Mouse (Mus musculus): ENCODE data around the gene Ebf1. TPM values are rescaled to one million over a fixed set of nuclear protein-coding genes. Genes with fewer than 3 reads are reported as not detected.

Ebf1 gene
- total and polyA plus RNA-seq, 2 experiments from 2014 or later: 8.1 to 10.4 TPM

DNA sequence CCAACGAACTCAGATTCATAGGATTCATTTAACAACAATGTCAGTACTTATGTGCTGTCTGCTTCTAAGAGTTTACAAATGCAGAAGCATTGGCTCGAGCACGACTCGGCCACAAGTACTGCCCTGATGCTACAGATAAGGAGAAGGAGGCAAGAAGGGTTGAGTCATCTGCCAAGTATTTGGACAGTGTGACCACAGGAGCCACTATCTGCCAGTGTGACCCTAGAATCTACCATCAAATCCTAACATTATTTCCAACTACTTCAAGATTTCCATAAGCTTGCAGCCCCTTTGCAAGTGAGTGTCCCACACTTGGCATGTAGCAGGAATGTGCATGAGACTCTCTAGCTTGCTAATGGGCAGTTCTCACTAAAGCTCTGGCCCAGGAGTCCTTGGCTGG, 334.4 kb downstream of the Ebf1 start:
- Histone ChIP-seq H3K27me3 (ENCODE audit: control insufficient read depth, insufficient read depth, low read length) (no peaks in the 10 kb centered on the region), H3K36me3 (replicated peaks; ENCODE audit: control insufficient read depth, insufficient read depth, low read length) (no peaks in the 10 kb centered on the region), H3K4me3 (ENCODE audit: low read depth, low read length) (no peak overlapping the region), H3K9me3 (replicated peaks; ENCODE audit: control insufficient read depth, low read length) (no peaks in the 10 kb centered on the region), H3K27ac (ENCODE audit: low read depth) (no peak overlapping the region), H3K4me1 (ENCODE audit: control insufficient read depth, insufficient read depth) (no peaks in the 10 kb centered on the region), H3K9ac (replicated peaks; ENCODE audit: low read depth, low read length) (no peak overlapping the region), H3K4me2 (ENCODE audit: low read depth, low read length) (no peak overlapping the region)
- DNase-seq (ENCODE audit: low spot score) (no peak), ATAC-seq (ENCODE audit: insufficient read depth, low read depth) (no peak)
- TF ChIP-seq CTCF (IDR thresholded peaks at IDR 0.05; ENCODE audit: low read depth): no peak
- TF ChIP-seq EP300 (IDR thresholded peaks at IDR 0.05; ENCODE audit: low read depth): no peak
- WGBS: 59% methylated on average over 4 of the region's 4 CpGs

DNA sequence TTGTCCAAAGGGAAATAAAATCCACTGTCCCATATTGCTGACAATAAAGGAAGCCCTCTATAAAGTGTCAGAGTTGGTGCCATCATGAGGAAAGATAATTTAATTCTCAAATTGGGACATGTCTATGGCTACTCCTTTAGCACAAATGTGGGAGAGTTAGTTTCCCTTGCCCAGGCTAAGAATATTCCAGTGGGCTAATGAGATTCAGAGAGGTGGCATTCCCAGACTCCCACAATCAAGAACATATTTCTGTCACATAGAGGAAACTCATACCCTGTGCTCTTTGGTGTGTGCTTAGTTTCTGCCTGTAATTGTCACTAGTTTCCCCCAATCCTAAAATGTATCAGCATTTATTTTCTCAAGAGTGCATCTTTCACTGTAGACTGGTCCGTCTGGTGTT, 336.2 kb downstream of the Ebf1 start:
- WGBS: 78% methylated on average over 1 of the region's 1 CpGs
- H3K27me3 ChIP-seq (ENCODE audit: control insufficient read depth, insufficient read depth, low read length): no peaks in the 10 kb centered on the region
- ATAC-seq (ENCODE audit: insufficient read depth, low read depth) (no peak), DNase-seq (ENCODE audit: low spot score) (no peak)
- no peak overlapping the region for H3K4me3 ChIP-seq (ENCODE audit: low read depth, low read length)
- no peak overlapping the region for H3K9ac ChIP-seq (replicated peaks; ENCODE audit: low read depth, low read length)
- H3K27ac ChIP-seq (ENCODE audit: low read depth): no peak overlapping the region
- no peaks in the 10 kb centered on the region for H3K9me3 ChIP-seq (replicated peaks; ENCODE audit: control insufficient read depth, low read length)
- no peak overlapping the region for H3K4me2 ChIP-seq (ENCODE audit: low read depth, low read length)
- H3K36me3 ChIP-seq (replicated peaks; ENCODE audit: control insufficient read depth, insufficient read depth, low read length): no peaks in the 10 kb centered on the region
- H3K4me1 ChIP-seq (ENCODE audit: control insufficient read depth, insufficient read depth): no peaks in the 10 kb centered on the region
- no peak for TF ChIP-seq CTCF (IDR thresholded peaks at IDR 0.05; ENCODE audit: low read depth)

DNA sequence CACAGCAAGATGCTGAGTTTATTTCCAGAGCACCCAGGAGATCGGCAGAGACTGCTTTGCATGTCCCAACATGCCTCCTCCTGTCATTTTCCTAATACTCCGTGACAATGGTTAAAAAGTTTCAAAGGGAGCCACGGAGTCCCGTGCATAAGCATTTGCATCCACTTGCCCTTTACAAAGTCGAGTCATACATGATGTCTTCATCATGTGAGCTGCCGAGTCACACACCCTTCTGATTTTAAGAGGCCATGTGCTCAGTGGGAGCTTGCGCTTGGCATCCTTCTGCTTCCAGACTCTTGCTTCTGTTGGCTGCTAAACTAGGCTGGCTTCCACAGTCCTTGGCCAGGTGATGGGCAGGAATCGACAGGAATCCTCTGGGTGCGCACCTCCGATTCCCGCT, 336.7 kb downstream of the Ebf1 start:
- TF ChIP-seq EP300 (IDR thresholded peaks at IDR 0.05; ENCODE audit: low read depth): no peak
- no peak for TF ChIP-seq CTCF (IDR thresholded peaks at IDR 0.05; ENCODE audit: low read depth)
- Histone ChIP-seq H3K4me3 (ENCODE audit: low read depth, low read length) (no peak overlapping the region), H3K36me3 (replicated peaks; ENCODE audit: control insufficient read depth, insufficient read depth, low read length) (no peaks in the 10 kb centered on the region), H3K4me2 (ENCODE audit: low read depth, low read length) (no peak overlapping the region), H3K27me3 (ENCODE audit: control insufficient read depth, insufficient read depth, low read length) (no peaks in the 10 kb centered on the region), H3K9ac (replicated peaks; ENCODE audit: low read depth, low read length) (no peak overlapping the region), H3K4me1 (ENCODE audit: control insufficient read depth, insufficient read depth) (no peaks in the 10 kb centered on the region), H3K9me3 (replicated peaks; ENCODE audit: control insufficient read depth, low read length) (no peaks in the 10 kb centered on the region), H3K27ac (ENCODE audit: low read depth) (no peak overlapping the region)
- DNase-seq (ENCODE audit: low spot score) (no peak), ATAC-seq (ENCODE audit: insufficient read depth, low read depth) (no peak)
- WGBS: 83% methylated on average over 11 of the region's 11 CpGs

DNA sequence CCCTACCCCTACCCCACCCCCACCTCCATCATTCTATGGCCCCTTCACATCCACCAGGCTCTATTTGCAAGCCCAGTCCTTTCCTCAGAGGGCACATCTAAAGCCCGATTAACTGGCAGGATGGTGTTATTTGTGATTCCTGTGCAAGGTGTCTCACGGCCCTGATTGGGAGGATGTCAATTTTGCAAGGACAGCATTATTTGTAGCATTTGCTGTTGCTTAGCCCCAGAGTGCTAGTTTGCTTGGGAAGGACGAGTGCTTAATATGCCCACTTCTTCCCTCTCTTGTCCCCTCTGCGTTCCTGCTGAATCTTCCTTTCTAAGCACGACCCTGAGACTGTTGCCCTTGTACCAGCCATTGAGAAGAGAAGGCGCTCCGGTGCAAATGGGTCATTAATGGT, 337.2 kb downstream of the Ebf1 start:
- H3K27me3 ChIP-seq (ENCODE audit: control insufficient read depth, insufficient read depth, low read length): no peaks in the 10 kb centered on the region
- no peak overlapping the region for H3K27ac ChIP-seq (ENCODE audit: low read depth)
- H3K9me3 ChIP-seq (replicated peaks; ENCODE audit: control insufficient read depth, low read length): no peaks in the 10 kb centered on the region
- H3K4me1 ChIP-seq (ENCODE audit: control insufficient read depth, insufficient read depth): no peaks in the 10 kb centered on the region
- no peak overlapping the region for H3K4me2 ChIP-seq (ENCODE audit: low read depth, low read length)
- WGBS: 87% methylated on average over 7 of the region's 7 CpGs
- H3K36me3 ChIP-seq (replicated peaks; ENCODE audit: control insufficient read depth, insufficient read depth, low read length): no peaks in the 10 kb centered on the region
- no peak overlapping the region for H3K9ac ChIP-seq (replicated peaks; ENCODE audit: low read depth, low read length)
- DNase-seq (ENCODE audit: low spot score): no peak
- no peak for TF ChIP-seq CTCF (IDR thresholded peaks at IDR 0.05; ENCODE audit: low read depth)
- TF ChIP-seq EP300 (IDR thresholded peaks at IDR 0.05; ENCODE audit: low read depth): no peak
- H3K4me3 ChIP-seq (ENCODE audit: low read depth, low read length): no peak overlapping the region
- ATAC-seq (ENCODE audit: insufficient read depth, low read depth): no peak

DNA sequence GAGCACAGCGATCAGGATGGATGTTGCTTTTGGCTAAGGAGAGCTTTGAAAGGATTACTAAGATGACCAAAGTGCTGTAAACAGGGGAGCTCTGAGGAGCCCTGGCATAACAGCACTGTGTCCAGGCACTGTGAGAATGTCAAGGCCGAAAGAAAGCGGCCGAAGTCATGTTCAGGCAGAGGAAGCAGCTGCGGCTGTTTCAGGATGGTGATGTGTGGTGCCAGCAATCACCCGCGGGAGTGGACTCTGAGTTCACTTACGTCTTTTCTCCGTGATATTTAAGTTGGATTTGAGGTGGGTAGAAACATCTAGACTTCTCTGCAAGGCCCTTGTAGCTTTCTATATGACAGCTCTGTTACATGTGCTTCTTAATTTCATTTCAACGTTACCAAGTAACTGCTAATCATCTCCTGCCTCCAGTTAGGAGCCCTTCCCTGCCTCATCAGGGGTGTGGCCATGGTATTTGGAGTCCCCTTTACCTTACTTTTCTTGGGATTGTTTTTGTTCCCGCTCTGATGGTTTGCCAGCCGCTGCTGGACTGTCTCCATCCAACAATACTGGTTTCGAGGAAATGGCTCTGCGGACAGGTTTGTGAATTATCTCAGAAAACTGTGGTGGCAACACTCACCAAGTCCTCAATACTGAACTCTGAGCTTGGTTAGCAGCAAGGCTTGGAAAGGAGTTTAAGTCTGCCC, 345.8 kb downstream of the Ebf1 start:
- H3K27me3 ChIP-seq (ENCODE audit: control insufficient read depth, insufficient read depth, low read length): no peaks in the 10 kb centered on the region
- H3K4me1 ChIP-seq (ENCODE audit: control insufficient read depth, insufficient read depth): no peaks in the 10 kb centered on the region
- WGBS: 78% methylated on average over 14 of the region's 14 CpGs
- H3K9ac ChIP-seq (replicated peaks; ENCODE audit: low read depth, low read length): no peak overlapping the region
- no peak for ATAC-seq (ENCODE audit: insufficient read depth, low read depth)
- H3K27ac ChIP-seq (ENCODE audit: low read depth): no peak overlapping the region
- no peaks in the 10 kb centered on the region for H3K36me3 ChIP-seq (replicated peaks; ENCODE audit: control insufficient read depth, insufficient read depth, low read length)
- TF ChIP-seq EP300 (IDR thresholded peaks at IDR 0.05; ENCODE audit: low read depth) (no peak), CTCF (IDR thresholded peaks at IDR 0.05; ENCODE audit: low read depth) (no peak)
- no peak overlapping the region for H3K4me2 ChIP-seq (ENCODE audit: low read depth, low read length)
- DNase-seq (ENCODE audit: low spot score): no peak
- H3K9me3 ChIP-seq (replicated peaks; ENCODE audit: control insufficient read depth, low read length): no peaks in the 10 kb centered on the region
- no peak overlapping the region for H3K4me3 ChIP-seq (ENCODE audit: low read depth, low read length)

DNA sequence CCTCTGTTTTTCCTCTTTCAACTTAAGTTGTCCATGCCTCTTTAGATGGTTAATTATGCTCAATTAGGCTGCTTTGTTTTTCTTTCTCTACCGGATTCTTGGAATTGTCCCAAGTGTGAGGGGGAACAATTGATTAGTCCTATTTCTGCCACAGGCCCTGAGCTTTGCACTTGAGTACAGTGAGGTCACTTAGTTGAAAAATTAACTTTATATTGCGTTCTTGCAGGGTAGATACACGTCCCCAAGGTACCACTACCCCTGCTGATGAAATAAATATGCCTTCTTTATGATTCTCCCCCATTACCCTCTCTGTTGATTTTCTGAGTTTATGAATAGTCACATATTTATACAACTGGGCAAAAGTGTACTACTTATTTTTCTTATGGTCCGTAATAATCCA, 351.9 kb downstream of the Ebf1 start:
- H3K36me3 ChIP-seq (replicated peaks; ENCODE audit: control insufficient read depth, insufficient read depth, low read length): no peaks in the 10 kb centered on the region
- H3K4me3 ChIP-seq (ENCODE audit: low read depth, low read length): no peak overlapping the region
- no peaks in the 10 kb centered on the region for H3K9me3 ChIP-seq (replicated peaks; ENCODE audit: control insufficient read depth, low read length)
- WGBS: 50% methylated on average over 4 of the region's 4 CpGs
- H3K9ac ChIP-seq (replicated peaks; ENCODE audit: low read depth, low read length): no peak overlapping the region
- H3K27ac ChIP-seq (ENCODE audit: low read depth): no peak overlapping the region
- no peak overlapping the region for H3K4me2 ChIP-seq (ENCODE audit: low read depth, low read length)
- no peaks in the 10 kb centered on the region for H3K27me3 ChIP-seq (ENCODE audit: control insufficient read depth, insufficient read depth, low read length)
- H3K4me1 ChIP-seq (ENCODE audit: control insufficient read depth, insufficient read depth): no peaks in the 10 kb centered on the region
- ATAC-seq (ENCODE audit: insufficient read depth, low read depth) (no peak), DNase-seq (ENCODE audit: low spot score) (no peak)
- no peak for TF ChIP-seq CTCF (IDR thresholded peaks at IDR 0.05; ENCODE audit: low read depth)
- TF ChIP-seq EP300 (IDR thresholded peaks at IDR 0.05; ENCODE audit: low read depth): no peak
